Mouse (Mus musculus) myocyte (in vitro differentiated cells): ENCODE measurements around the gene Kcnk13.

Source experiments
- E2F4 ChIP-seq: IDR thresholded peaks from one replicate; pipeline ENCODE4 v1.6.1; 2011; ENCODE audit warnings: mild to moderate bottlenecking, control low read depth, moderate library complexity; ENCODE audit not compliant: insufficient read depth
- MAX ChIP-seq: IDR thresholded peaks from one replicate; pipeline ENCODE4 v1.6.1; 2011; ENCODE audit warnings: low read depth, mild to moderate bottlenecking, control low read depth
- MYOG ChIP-seq, 3 experiments: IDR thresholded peaks; one replicate each; pipeline ENCODE4 v1.6.1; 2011; ENCODE audit warnings: control low read depth in 2 of 3, low read depth in 2 of 3, mild to moderate bottlenecking in 2 of 3; ENCODE audit not compliant: insufficient read length in 2 of 3, control insufficient read depth in 1 of 3, insufficient read depth in 1 of 3
- POLR2A ChIP-seq: IDR thresholded peaks from one replicate; pipeline ENCODE4 v1.6.1; 2011; ENCODE audit warnings: low read depth, mild to moderate bottlenecking, control low read depth, moderate library complexity; ENCODE audit not compliant: insufficient read length
- POLR2AphosphoS2 ChIP-seq: IDR thresholded peaks from one replicate; pipeline ENCODE4 v1.6.1; 2011; ENCODE audit warnings: low read depth, control low read depth; ENCODE audit not compliant: insufficient read length
- USF1 ChIP-seq: IDR thresholded peaks from one replicate; pipeline ENCODE4 v1.6.1; 2011; ENCODE audit warnings: low read depth, mild to moderate bottlenecking, control low read depth, moderate library complexity

DNA sequence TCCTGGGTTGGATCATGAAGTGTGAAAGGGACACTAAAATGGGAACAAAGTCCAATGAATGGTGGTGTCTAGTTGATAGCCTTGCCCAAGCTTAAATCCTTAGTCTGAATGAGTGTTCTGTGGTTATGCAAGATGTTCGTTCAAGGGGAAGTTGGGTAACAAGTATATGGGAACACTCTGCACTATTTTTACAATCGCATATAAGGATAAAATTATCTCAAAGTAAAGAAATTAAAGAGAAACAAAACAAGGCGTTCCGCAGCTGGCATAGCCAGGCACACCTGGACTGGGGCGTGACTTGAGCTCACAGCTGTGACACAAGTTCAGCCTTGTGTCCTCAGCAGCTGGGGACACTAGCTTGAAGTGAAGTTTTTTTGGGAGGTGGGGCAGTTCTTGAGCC is 103.2 kb downstream of the Kcnk13 start:
- TF ChIP-seq E2F4 (no peak), POLR2AphosphoS2 (no peak), MYOG (IDR thresholded peaks at IDR 0.05; ENCODE audit: control insufficient read depth in 1 of 3, insufficient read depth in 1 of 3, insufficient read length in 2 of 3, low read depth in 2 of 3) (peak in 1 of 3 experiments; percentile 34), USF1 (no peak), POLR2A (no peak), MAX (no peak)
